Mouse (Mus musculus) MEL (cell line): ENCODE data around the gene Gm20425. TPM values are rescaled to one million over a fixed set of nuclear protein-coding genes. Genes with fewer than 3 reads are reported as not detected.
"Not testable (repeated sequence)": the region's sequence is repeated elsewhere in the genome, so short reads cannot be mapped to it uniquely, and the experiment has no call there.

ENCODE experiments used
- DNase-seq: peaks from one replicate; pipeline ENCODE4 v3.0.0; 2011; ENCODE audit warnings: low read depth, low spot score
- H3K27ac ChIP-seq: 2 replicates; pipeline ENCODE4 v1.5.1; 2012; ENCODE audit warnings: low read depth, mild to moderate bottlenecking, control low read depth, low read length, moderate library complexity; ENCODE audit not compliant: control insufficient read depth
- H3K27me3 ChIP-seq, 2 experiments: fragments of 150-350 bp in 1 of 2; sonication (generic) in 1 of 2; 2 replicates each; pipeline ENCODE4 v1.6.1; 2012; ENCODE audit warnings: low read length in 2 of 2, mild to moderate bottlenecking in 2 of 2, improper control_type of control experiment in 1 of 2, moderate library complexity in 1 of 2; ENCODE audit not compliant: insufficient read depth in 2 of 2, control insufficient read depth in 1 of 2
- H3K36me3 ChIP-seq, 2 experiments: 2 replicates each; pipeline ENCODE4 v1.6.1; 2012 to 2014; ENCODE audit warnings: low read length in 2 of 2, improper control_type of control experiment in 1 of 2, inconsistent platforms in 1 of 2, mild to moderate bottlenecking in 1 of 2; ENCODE audit not compliant: insufficient read depth in 2 of 2, control insufficient read depth in 1 of 2
- H3K4me1 ChIP-seq, 2 experiments: fragments of 150-350 bp in 1 of 2; sonication (generic) in 1 of 2; 2 replicates each; pipeline ENCODE4 v1.6.1; 2012; ENCODE audit warnings: low read length in 2 of 2, improper control_type of control experiment in 1 of 2, mild to moderate bottlenecking in 1 of 2; ENCODE audit not compliant: insufficient read depth in 2 of 2, control insufficient read depth in 1 of 2
- H3K4me3 ChIP-seq, 2 experiments: fragments of 150-350 bp in 1 of 2; sonication (generic) in 1 of 2; 2 replicates each; pipeline ENCODE4 v1.5.1; 2012; ENCODE audit warnings: low read depth in 2 of 2, low read length in 2 of 2, mild to moderate bottlenecking in 2 of 2, moderate library complexity in 2 of 2, control low read depth in 1 of 2, improper control_type of control experiment in 1 of 2; ENCODE audit not compliant: control insufficient read depth in 1 of 2, insufficient read depth in 1 of 2
- H3K79me2 ChIP-seq: 2 replicates; pipeline ENCODE4 v1.6.1; 2012; ENCODE audit warnings: mild to moderate bottlenecking, low read length, moderate library complexity; ENCODE audit not compliant: control insufficient read depth, poor library complexity, insufficient read depth
- H3K9ac ChIP-seq: 2 replicates; pipeline ENCODE4 v1.6.1; 2012; ENCODE audit warnings: low read depth, mild to moderate bottlenecking, control low read depth, low read length, moderate library complexity; ENCODE audit not compliant: control insufficient read depth, poor library complexity, severe bottlenecking
- H3K9me3 ChIP-seq: fragments of 150-350 bp; sonication (generic); replicated peaks from 2 replicates; pipeline ENCODE4 v1.6.1; 2012; ENCODE audit warnings: mild to moderate bottlenecking, low read length, improper control_type of control experiment, moderate library complexity; ENCODE audit not compliant: insufficient read depth
- EP300 ChIP-seq, 2 experiments: IDR thresholded peaks; 2 replicates each; pipeline ENCODE4 v1.6.1; 2011; ENCODE audit warnings: improper control_type of control experiment in 2 of 2, low read length in 2 of 2, low read depth in 1 of 2, mild to moderate bottlenecking in 1 of 2
- ETS1 ChIP-seq: IDR thresholded peaks from 2 replicates; pipeline ENCODE4 v1.6.1; 2012; ENCODE audit warnings: low read depth, mild to moderate bottlenecking, inconsistent platforms, low read length, improper control_type of control experiment, moderate library complexity
- GABPA ChIP-seq: IDR thresholded peaks from 2 replicates; pipeline ENCODE4 v1.6.1; 2012; ENCODE audit warnings: low read depth, mild to moderate bottlenecking, inconsistent platforms, low read length, improper control_type of control experiment, moderate library complexity
- HCFC1 ChIP-seq: IDR thresholded peaks from 2 replicates; pipeline ENCODE4 v1.6.1; 2012; ENCODE audit warnings: low read depth, mild to moderate bottlenecking, inconsistent platforms, low read length, improper control_type of control experiment, moderate library complexity
- JUND ChIP-seq: IDR thresholded peaks from 2 replicates; pipeline ENCODE4 v1.6.1; 2011; ENCODE audit warnings: low read depth, mild to moderate bottlenecking, improper control_type of control experiment, low read length
- NELFE ChIP-seq: IDR thresholded peaks from 2 replicates; pipeline ENCODE4 v1.6.1; 2011; ENCODE audit warnings: low read depth, low read length, improper control_type of control experiment
- NRF1 ChIP-seq: IDR thresholded peaks from 2 replicates; pipeline ENCODE4 v1.6.1; 2014; ENCODE audit warnings: low read depth, mild to moderate bottlenecking, inconsistent platforms, low read length, improper control_type of control experiment, moderate library complexity; ENCODE audit not compliant: poor library complexity, insufficient read depth, severe bottlenecking
- RCOR1 ChIP-seq: IDR thresholded peaks from 2 replicates; pipeline ENCODE4 v1.6.1; 2012; ENCODE audit warnings: low read depth, mild to moderate bottlenecking, inconsistent platforms, low read length, improper control_type of control experiment
- SIN3A ChIP-seq: IDR thresholded peaks from 2 replicates; pipeline ENCODE4 v1.6.1; 2012; ENCODE audit warnings: low read length, improper control_type of control experiment, inconsistent platforms
- SMC3 ChIP-seq: IDR thresholded peaks from 2 replicates; pipeline ENCODE4 v1.6.1; 2011; ENCODE audit warnings: low read depth, low read length, improper control_type of control experiment
- TAL1 ChIP-seq: IDR thresholded peaks from 2 replicates; pipeline ENCODE4 v1.6.1; 2012; ENCODE audit warnings: mild to moderate bottlenecking, inconsistent platforms, low read length, moderate library complexity, mixed read lengths
- UBTF ChIP-seq: IDR thresholded peaks from 2 replicates; pipeline ENCODE4 v1.6.1; 2012; ENCODE audit warnings: low read depth, mild to moderate bottlenecking, inconsistent platforms, low read length, improper control_type of control experiment, moderate library complexity, borderline replicate concordance; ENCODE audit not compliant: insufficient read depth
- USF1 ChIP-seq: IDR thresholded peaks from 2 replicates; pipeline ENCODE4 v1.6.1; 2014; ENCODE audit warnings: low read depth, mild to moderate bottlenecking, inconsistent platforms, low read length, improper control_type of control experiment, moderate library complexity
- ZNF384 ChIP-seq: IDR thresholded peaks from 2 replicates; pipeline ENCODE4 v1.6.1; 2012; ENCODE audit warnings: low read depth, mild to moderate bottlenecking, inconsistent platforms, low read length, improper control_type of control experiment
- polyA plus RNA-seq, 2 experiments: library from polyadenylated mRNA; stranded (reverse) in 1 of 2; unstranded in 1 of 2; fragments of >175 nt in 1 of 2; fragments of >200 nt in 1 of 2; gene quantifications; 2 replicates each; pipeline versions ENCODE4 v1.2.1 to v1.2.4; 2012; ENCODE audit warnings: low replicate concordance in 2 of 2, low read depth in 1 of 2; ENCODE audit not compliant: insufficient read length in 2 of 2, insufficient read depth in 1 of 2, missing spikeins in 1 of 2
- total RNA-seq: library from RNA; depleted of rRNA; stranded (reverse); fragments of 300-350 nt; gene quantifications from 2 replicates; pipeline ENCODE4 v1.2.3, GENCODE M21; 2012

Gene Gm20425
- total and polyA plus RNA-seq, 3 experiments: not detected

- H3K9ac ChIP-seq: no peak overlapping the region
- no peaks in the 10 kb centered on the region for H3K9me3 ChIP-seq
- H3K36me3 ChIP-seq: no peaks in the 10 kb centered on the region
- no peak overlapping the region for H3K27ac ChIP-seq
- TF ChIP-seq TAL1 (no peak), SMC3 (no peak), RCOR1 (no peak), NRF1 (no peak), ZNF384 (no peak)
- TF ChIP-seq, all 39 proteins: peak for 0
- no peaks in the 10 kb centered on the region for H3K27me3 ChIP-seq
- no peaks in the 10 kb centered on the region for H3K79me2 ChIP-seq
- DNase-seq: no peak
- H3K4me1 ChIP-seq: no peaks in the 10 kb centered on the region
- no peak overlapping the region for H3K4me3 ChIP-seq
These were observed 61.3 kb downstream of the Gm20425 start for GRCm38 (mm10) chr9:103168771-103169170.

GRCm38 (mm10) chr9:103168046-103168445, 62.1 kb downstream of the Gm20425 start:
- Histone ChIP-seq H3K36me3 (no peaks in the 10 kb centered on the region), H3K9ac (no peak overlapping the region), H3K4me1 (no peaks in the 10 kb centered on the region), H3K9me3 (no peaks in the 10 kb centered on the region), H3K79me2 (no peaks in the 10 kb centered on the region), H3K4me3 (no peak overlapping the region), H3K27me3 (no peaks in the 10 kb centered on the region), H3K27ac (no peak overlapping the region)
- no peak for DNase-seq
- TF ChIP-seq HCFC1 (no peak), RCOR1 (no peak), GABPA (no peak), JUND (no peak), TAL1 (no peak), SIN3A (no peak), EP300 (IDR thresholded peaks at IDR 0.05; ENCODE audit: low read depth in 1 of 2, low read length in 2 of 2) (no peak)

- no peaks in the 10 kb centered on the region for H3K79me2 ChIP-seq
- no peaks in the 10 kb centered on the region for H3K36me3 ChIP-seq
- no peak for DNase-seq
- H3K27ac ChIP-seq: no peak overlapping the region
- TF ChIP-seq UBTF (no peak), GABPA (no peak), USF1 (no peak), NELFE (no peak), ETS1 (no peak)
- H3K9ac ChIP-seq: no peak overlapping the region
- no peak overlapping the region for H3K4me3 ChIP-seq
- no peaks in the 10 kb centered on the region for H3K4me1 ChIP-seq
- H3K9me3 ChIP-seq: no peaks in the 10 kb centered on the region
- H3K27me3 ChIP-seq: no peaks in the 10 kb centered on the region
These were observed 66.3 kb downstream of the Gm20425 start for GRCm38 (mm10) chr9:103163806-103164205.

- H3K27ac ChIP-seq, H3K4me1 ChIP-seq, H3K4me3 ChIP-seq, H3K36me3 ChIP-seq, H3K9ac ChIP-seq, H3K9me3 ChIP-seq, H3K27me3 ChIP-seq, H3K79me2 ChIP-seq, DNase-seq: not testable (repeated sequence)
These were observed 74.9 kb downstream of the Gm20425 start for GRCm38 (mm10) chr9:103155158-103155557.
